Mouse (Mus musculus): ENCODE data around the gene Tcf7l2. TPM values are rescaled to one million over a fixed set of nuclear protein-coding genes. Genes with fewer than 3 reads are reported as not detected.
A peak's percentile ranks its signal among the peaks of the same experiment; 100 is the strongest.

The Tcf7l2 gene
- polyA plus RNA-seq, 1 experiment from 2014 or later: 189 TPM

DNA sequence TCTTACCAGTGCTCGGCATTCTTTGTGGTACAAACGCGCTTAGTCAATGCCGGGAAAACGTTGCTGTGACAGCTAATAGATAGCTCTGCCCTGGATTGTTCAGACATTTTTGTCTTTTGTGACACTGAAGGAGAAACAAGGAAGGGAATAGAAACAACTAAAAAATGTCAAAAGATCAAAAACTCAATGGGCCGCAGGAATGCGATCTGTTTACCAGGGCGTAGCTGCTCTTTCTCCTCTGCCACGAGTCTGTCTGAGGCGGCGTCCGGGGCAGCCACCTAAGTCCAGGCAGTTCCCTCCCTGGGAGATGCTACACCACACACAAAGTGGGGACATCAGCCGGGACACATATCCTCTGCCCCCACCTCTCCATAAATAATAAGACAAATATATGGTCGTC is 144.9 kb downstream of the Tcf7l2 start:
- no peak for ATAC-seq (ENCODE audit: insufficient number of reproducible peaks, insufficient read depth, low FRiP score, low TSS enrichment, low read depth)
- 79% methylated on average over 14 of the region's 14 CpGs for WGBS
- H3K27me3 ChIP-seq: no peaks in the 10 kb centered on the region
- H3K27ac ChIP-seq: no peak overlapping the region
- no peak overlapping the region for H3K4me3 ChIP-seq (replicated peaks)
- no peaks in the 10 kb centered on the region for H3K9me3 ChIP-seq
- no peak overlapping the region for H3K9ac ChIP-seq (replicated peaks)
- H3K4me2 ChIP-seq: no peak overlapping the region
- peaks cover under 1% of the 10 kb centered on the region; the same call in 1 of the 2 replicates for H3K4me1 ChIP-seq (replicated peaks)
- H3K36me3 ChIP-seq: no peaks in the 10 kb centered on the region; the same call in 1 of the 2 replicates

DNA sequence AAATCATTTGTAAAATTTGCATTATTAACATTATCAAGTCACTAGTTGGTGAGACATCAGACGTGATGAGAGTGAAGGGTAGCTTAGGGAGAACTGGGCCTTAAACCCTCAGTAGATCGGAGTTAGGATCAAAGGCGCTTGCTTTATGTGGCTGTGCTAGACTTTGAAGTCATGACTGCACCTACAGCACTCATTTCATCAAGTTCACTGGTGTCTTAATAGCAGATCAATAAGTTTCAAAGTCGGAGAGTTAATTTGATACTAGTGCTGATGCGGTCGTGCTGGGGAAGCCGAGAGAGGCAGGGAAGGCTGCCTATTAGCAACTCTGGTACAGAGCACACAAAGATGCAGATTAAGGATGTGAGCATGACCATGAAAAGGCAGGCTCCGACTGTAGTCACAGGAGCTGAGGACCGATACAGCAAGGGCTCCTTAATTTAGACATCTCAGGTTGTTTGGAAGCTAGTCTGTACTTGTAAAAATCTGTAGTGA is 150.1 kb downstream of the Tcf7l2 start:
- Histone ChIP-seq H3K36me3 (no peaks in the 10 kb centered on the region; the same call in 1 of the 2 replicates), H3K27me3 (peaks cover 16% of the 10 kb centered on the region), H3K4me1 (replicated peaks) (peaks cover 36% of the 10 kb centered on the region), H3K4me2 (no peak overlapping the region), H3K9ac (replicated peaks) (no peak overlapping the region), H3K9me3 (no peaks in the 10 kb centered on the region), H3K4me3 (replicated peaks) (no peak overlapping the region), H3K27ac (no peak overlapping the region)
- WGBS: 49% methylated on average over 9 of the region's 9 CpGs
- ATAC-seq (ENCODE audit: insufficient number of reproducible peaks, insufficient read depth, low FRiP score, low TSS enrichment, low read depth): no peak

DNA sequence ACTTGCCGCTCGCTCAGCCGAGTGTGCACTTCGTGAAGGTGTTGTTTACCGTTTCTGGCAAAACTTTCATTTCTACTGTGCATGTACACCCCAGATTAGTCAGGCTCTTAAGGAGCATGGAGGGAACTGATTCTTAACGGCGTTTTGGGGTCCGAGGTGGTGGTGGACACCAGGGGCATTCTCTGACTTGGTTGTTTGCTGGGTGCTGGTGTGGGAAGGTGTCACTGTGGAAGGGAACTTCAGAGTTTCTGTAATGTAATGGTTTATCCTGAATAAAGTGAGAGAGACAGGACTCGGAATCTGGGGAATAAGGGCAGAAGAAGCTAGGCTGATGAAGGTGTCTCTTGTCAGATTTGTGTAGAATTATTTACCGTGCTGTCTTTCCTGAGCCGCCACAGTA is 151.9 kb downstream of the Tcf7l2 start:
- 78% methylated on average over 11 of the region's 11 CpGs for WGBS
- ATAC-seq (ENCODE audit: insufficient number of reproducible peaks, insufficient read depth, low FRiP score, low TSS enrichment, low read depth): no peak
- H3K27ac ChIP-seq: no peak overlapping the region
- H3K36me3 ChIP-seq: no peaks in the 10 kb centered on the region; the same call in 1 of the 2 replicates
- H3K4me1 ChIP-seq (replicated peaks): peaks cover 53% of the 10 kb centered on the region
- H3K9me3 ChIP-seq: no peaks in the 10 kb centered on the region
- no peak overlapping the region for H3K4me2 ChIP-seq
- peaks cover 26% of the 10 kb centered on the region for H3K27me3 ChIP-seq
- no peak overlapping the region for H3K4me3 ChIP-seq (replicated peaks)
- no peak overlapping the region for H3K9ac ChIP-seq (replicated peaks)

GRCm38 (mm10) chr19:55894396-55894795 is 152.8 kb downstream of the Tcf7l2 start:
- peaks cover 61% of the 10 kb centered on the region for H3K4me1 ChIP-seq (replicated peaks)
- no peak overlapping the region for H3K9ac ChIP-seq (replicated peaks)
- ATAC-seq (ENCODE audit: insufficient number of reproducible peaks, insufficient read depth, low FRiP score, low TSS enrichment, low read depth): no peak
- H3K27me3 ChIP-seq: peaks cover 26% of the 10 kb centered on the region
- H3K27ac ChIP-seq: no peak overlapping the region
- no peaks in the 10 kb centered on the region for H3K9me3 ChIP-seq
- H3K36me3 ChIP-seq: no peaks in the 10 kb centered on the region
- H3K4me2 ChIP-seq: peak overlapping the region; percentile 58; the same call in 1 of the 2 replicates
- H3K4me3 ChIP-seq (replicated peaks): no peak overlapping the region
- 56% methylated on average over 9 of the region's 9 CpGs for WGBS

- Histone ChIP-seq H3K27me3 (peaks cover 26% of the 10 kb centered on the region), H3K4me2 (peak overlapping the region; percentile 58), H3K9ac (replicated peaks) (peak overlapping the region; percentile 51), H3K36me3 (no peaks in the 10 kb centered on the region), H3K27ac (peak overlapping the region; percentile 50; the same call in 1 of the 2 replicates), H3K4me1 (replicated peaks) (peaks cover 69% of the 10 kb centered on the region), H3K4me3 (replicated peaks) (peak overlapping the region; percentile 32), H3K9me3 (no peaks in the 10 kb centered on the region)
- WGBS: under 1% methylated on average over 27 of the region's 27 CpGs
- 0 out of 2 replicates have a peak, but pooled peaks have one; percentile 52 for ATAC-seq (ENCODE audit: insufficient number of reproducible peaks, insufficient read depth, low FRiP score, low TSS enrichment, low read depth)
These were observed 153.7 kb downstream of the Tcf7l2 start for GRCm38 (mm10) chr19:55895317-55895716.

GRCm38 (mm10) chr19:55895807-55896420 is 154.3 kb downstream of the Tcf7l2 start:
- H3K4me1 ChIP-seq (replicated peaks): peaks cover 75% of the 10 kb centered on the region
- peak overlapping the region; percentile 58 for H3K4me2 ChIP-seq
- H3K9ac ChIP-seq (replicated peaks): 0 out of 2 replicates have a peak overlapping the region, but pooled peaks have one; percentile 51
- H3K36me3 ChIP-seq: no peaks in the 10 kb centered on the region
- H3K27me3 ChIP-seq: peaks cover 26% of the 10 kb centered on the region
- H3K4me3 ChIP-seq (replicated peaks): peak overlapping the region; percentile 32
- 14% methylated on average over 4 of the region's 4 CpGs for WGBS
- H3K27ac ChIP-seq: peak overlapping the region; percentile 18; the same call in 1 of the 2 replicates
- no peak for ATAC-seq (ENCODE audit: insufficient number of reproducible peaks, insufficient read depth, low FRiP score, low TSS enrichment, low read depth)
- H3K9me3 ChIP-seq: no peaks in the 10 kb centered on the region

DNA sequence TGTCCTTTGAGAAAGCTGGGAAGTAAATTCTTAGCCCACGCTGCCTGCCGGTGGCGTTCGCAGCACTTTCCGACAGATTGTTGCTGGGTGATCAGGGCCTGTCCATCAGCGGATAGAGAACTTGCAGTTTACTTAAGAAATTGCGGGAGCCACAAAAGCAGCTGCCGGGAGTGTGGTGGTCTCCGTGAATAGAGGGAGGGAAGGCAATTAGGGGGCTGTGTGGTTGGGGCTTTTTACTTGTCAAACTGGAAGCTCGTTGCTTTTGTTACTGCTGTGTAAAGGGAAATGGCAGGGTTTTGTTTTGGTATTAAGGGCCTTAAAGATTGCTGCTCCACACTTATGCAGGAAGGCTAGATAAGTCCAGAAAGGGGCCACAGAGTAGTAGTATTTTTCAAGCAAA is 155.0 kb downstream of the Tcf7l2 start:
- peak overlapping the region; percentile 58 for H3K4me2 ChIP-seq
- H3K27me3 ChIP-seq: peaks cover 26% of the 10 kb centered on the region
- 6% methylated on average over 10 of the region's 10 CpGs for WGBS
- no peak for ATAC-seq (ENCODE audit: insufficient number of reproducible peaks, insufficient read depth, low FRiP score, low TSS enrichment, low read depth)
- H3K9me3 ChIP-seq: no peaks in the 10 kb centered on the region
- H3K4me3 ChIP-seq (replicated peaks): peak overlapping the region; percentile 15
- H3K4me1 ChIP-seq (replicated peaks): peaks cover 81% of the 10 kb centered on the region
- H3K27ac ChIP-seq: peak overlapping the region; percentile 72
- no peaks in the 10 kb centered on the region for H3K36me3 ChIP-seq
- peak overlapping the region; percentile 40; the same call in 1 of the 2 replicates for H3K9ac ChIP-seq (replicated peaks)

GRCm38 (mm10) chr19:55902573-55903385 is 161.2 kb downstream of the Tcf7l2 start:
- H3K9ac ChIP-seq (replicated peaks): no peak overlapping the region
- peaks cover under 1% of the 10 kb centered on the region; the same call in 1 of the 2 replicates for H3K27me3 ChIP-seq
- peak overlapping the region; percentile 41; the same call in 1 of the 2 replicates for H3K27ac ChIP-seq
- H3K4me3 ChIP-seq (replicated peaks): no peak overlapping the region
- no peak overlapping the region for H3K4me2 ChIP-seq
- no peak for ATAC-seq (ENCODE audit: insufficient number of reproducible peaks, insufficient read depth, low FRiP score, low TSS enrichment, low read depth)
- 0 out of 2 replicates have a peak, but pooled peaks cover 3% of the 10 kb centered on the region for H3K36me3 ChIP-seq
- peaks cover 79% of the 10 kb centered on the region for H3K4me1 ChIP-seq (replicated peaks)
- H3K9me3 ChIP-seq: no peaks in the 10 kb centered on the region
- WGBS: 82% methylated on average over 12 of the region's 12 CpGs

DNA sequence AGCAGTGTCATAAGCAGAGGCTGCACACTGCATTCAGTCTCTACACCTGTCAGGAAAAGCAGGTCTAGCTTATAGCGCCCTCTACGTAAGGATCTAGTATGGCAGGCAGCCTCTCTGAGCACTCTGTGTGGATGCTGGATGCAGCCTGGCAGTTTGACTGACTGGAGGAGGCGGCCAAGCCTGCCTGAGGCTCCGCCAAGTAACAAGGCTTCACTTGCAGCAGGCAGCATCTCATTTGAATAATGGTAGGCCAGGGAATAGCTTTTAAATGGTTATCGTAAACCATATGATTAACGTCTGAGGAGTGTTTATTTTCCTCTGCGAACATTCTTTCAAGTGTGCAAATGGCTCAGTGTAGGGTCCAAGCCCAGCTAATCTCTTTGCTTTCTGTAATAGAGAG is 167.4 kb downstream of the Tcf7l2 start:
- H3K27me3 ChIP-seq: no peaks in the 10 kb centered on the region
- H3K9me3 ChIP-seq: 0 out of 2 replicates have a peak, but pooled peaks cover 7% of the 10 kb centered on the region
- no peak overlapping the region for H3K27ac ChIP-seq
- no peak overlapping the region for H3K9ac ChIP-seq (replicated peaks)
- H3K36me3 ChIP-seq: peaks cover 55% of the 10 kb centered on the region
- H3K4me2 ChIP-seq: no peak overlapping the region
- H3K4me3 ChIP-seq (replicated peaks): no peak overlapping the region
- peak; percentile 61 for ATAC-seq (ENCODE audit: insufficient number of reproducible peaks, insufficient read depth, low FRiP score, low TSS enrichment, low read depth)
- 33% methylated on average over 7 of the region's 7 CpGs for WGBS
- peaks cover 34% of the 10 kb centered on the region for H3K4me1 ChIP-seq (replicated peaks)

DNA sequence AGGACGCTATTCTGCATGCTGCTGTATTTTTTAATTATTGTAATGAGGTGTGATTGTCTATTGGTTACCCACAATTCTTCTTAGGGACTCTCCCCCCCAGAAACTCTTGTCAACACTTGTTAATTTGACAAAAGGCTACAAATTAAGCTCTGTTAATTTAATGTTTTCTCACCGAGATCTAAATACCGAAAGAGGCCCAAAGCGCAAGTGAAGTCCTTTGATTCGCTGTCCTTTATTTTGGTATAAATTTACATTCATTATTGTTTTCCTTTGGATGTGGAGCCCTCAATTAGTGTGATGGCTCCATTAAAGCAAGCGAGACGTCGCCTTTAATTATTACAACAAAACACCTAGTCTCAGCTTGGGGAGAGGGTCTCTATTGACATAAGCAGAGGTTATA is 170.3 kb downstream of the Tcf7l2 start:
- Histone ChIP-seq H3K4me1 (replicated peaks) (peaks cover 39% of the 10 kb centered on the region), H3K4me2 (no peak overlapping the region), H3K4me3 (replicated peaks) (no peak overlapping the region), H3K27ac (no peak overlapping the region), H3K27me3 (no peaks in the 10 kb centered on the region), H3K36me3 (peaks cover 71% of the 10 kb centered on the region), H3K9ac (replicated peaks) (no peak overlapping the region), H3K9me3 (0 out of 2 replicates have a peak, but pooled peaks cover 7% of the 10 kb centered on the region)
- no peak for ATAC-seq (ENCODE audit: insufficient number of reproducible peaks, insufficient read depth, low FRiP score, low TSS enrichment, low read depth)
- WGBS: 78% methylated on average over 8 of the region's 8 CpGs

- no peak for ATAC-seq (ENCODE audit: insufficient number of reproducible peaks, insufficient read depth, low FRiP score, low TSS enrichment, low read depth)
- Histone ChIP-seq H3K9ac (replicated peaks) (no peak overlapping the region), H3K9me3 (0 out of 2 replicates have a peak, but pooled peaks cover 7% of the 10 kb centered on the region), H3K4me2 (no peak overlapping the region), H3K27ac (no peak overlapping the region), H3K36me3 (peaks cover 80% of the 10 kb centered on the region), H3K4me3 (replicated peaks) (no peak overlapping the region), H3K27me3 (no peaks in the 10 kb centered on the region), H3K4me1 (replicated peaks) (peaks cover 31% of the 10 kb centered on the region)
- 96% methylated on average over 8 of the region's 8 CpGs for WGBS
These were observed 171.2 kb downstream of the Tcf7l2 start for GRCm38 (mm10) chr19:55912813-55913212.

Measured in limb, embryonic 12.5 days (tissue).